Mouse (Mus musculus) kidney, embryonic 15.5 days (tissue): ENCODE measurements around the gene Actn3. TPM values are rescaled to one million over a fixed set of nuclear protein-coding genes. Genes with fewer than 3 reads are reported as not detected.
"Not testable (repeated sequence)": the region's sequence is repeated elsewhere in the genome, so short reads cannot be mapped to it uniquely, and the experiment has no call there.

Experiments
- ATAC-seq: fragments of 200-750 bp; cut with Nextera tagmentation; replicated peaks from 2 replicates; pipeline ENCODE4 v1.8.0; 2017; ENCODE audit warnings: moderate TSS enrichment; ENCODE audit not compliant: low FRiP score
- H3K27ac ChIP-seq: fragments of 300-500 bp; sonication (generic); 2 replicates; pipeline ENCODE4 v1.5.1; 2015; ENCODE audit warnings: mild to moderate bottlenecking, inconsistent platforms
- H3K27me3 ChIP-seq: fragments of 300-500 bp; sonication (generic); 2 replicates; pipeline ENCODE4 v1.6.1; 2015; ENCODE audit warnings: inconsistent platforms
- H3K36me3 ChIP-seq: fragments of 300-500 bp; sonication (generic); 2 replicates; pipeline ENCODE4 v1.6.1; 2015; ENCODE audit warnings: inconsistent platforms
- H3K4me1 ChIP-seq: fragments of 300-500 bp; sonication (generic); 2 replicates; pipeline ENCODE4 v1.6.1; 2015; ENCODE audit warnings: inconsistent platforms
- H3K4me2 ChIP-seq: fragments of 300-500 bp; sonication (generic); 2 replicates; pipeline ENCODE4 v1.6.1; 2015; ENCODE audit warnings: moderate library complexity, mild to moderate bottlenecking, inconsistent platforms
- H3K4me3 ChIP-seq: fragments of 300-500 bp; sonication (generic); replicated peaks from 2 replicates; pipeline ENCODE4 v1.5.1; 2015; ENCODE audit warnings: mild to moderate bottlenecking, inconsistent platforms
- H3K9ac ChIP-seq: fragments of 300-500 bp; sonication (generic); 2 replicates; pipeline ENCODE4 v1.6.1; 2015; ENCODE audit warnings: mild to moderate bottlenecking, inconsistent platforms
- H3K9me3 ChIP-seq: fragments of 300-500 bp; sonication (generic); replicated peaks from 2 replicates; pipeline ENCODE4 v1.6.1; 2016; ENCODE audit warnings: inconsistent platforms
- WGBS: fragments of 180-500 bp; shearing (Covaris S2); methylation state at CpG from one replicate; pipeline ENCODE4 v1.1.7; 2015; ENCODE audit warnings: mixed read lengths; 5-methylcytosine and 5-hydroxymethylcytosine counted together
- polyA plus RNA-seq: library from polyadenylated mRNA; unstranded; fragments of >200 nt; fragmentation: Nextera tagmentation; extraction: Ambion mirVana; gene quantifications from 2 replicates; pipeline ENCODE4 v1.2.1, GENCODE M21; 2015

Gene Actn3
- polyA plus RNA-seq, 1 experiment from 2014 or later = 12.0 TPM

DNA sequence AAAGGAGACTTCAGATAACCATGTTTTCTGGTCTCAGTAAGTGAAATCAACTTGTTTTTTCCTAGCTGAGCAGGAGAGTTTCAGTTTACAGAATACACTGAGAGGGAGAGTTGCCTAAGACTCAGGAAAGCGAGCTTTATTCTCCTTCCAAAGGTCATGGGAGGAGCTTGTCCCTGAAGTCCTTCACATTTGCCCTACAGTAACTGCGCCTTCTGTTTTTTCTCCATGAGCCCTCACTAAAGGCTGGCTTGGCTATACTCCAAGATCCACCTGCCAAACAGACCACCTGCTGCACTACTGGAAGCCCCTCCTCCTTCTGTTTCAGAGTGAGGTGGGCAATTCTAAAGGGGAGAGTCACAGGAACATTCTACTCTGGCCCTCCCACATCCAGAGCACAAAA, 41.6 kb downstream of the Actn3 start:
- Histone ChIP-seq H3K27ac (no peak overlapping the region), H3K27me3 (peaks cover 15% of the 10 kb centered on the region), H3K9ac (no peak overlapping the region), H3K4me2 (no peak overlapping the region), H3K4me3 (no peak overlapping the region), H3K4me1 (peaks cover 17% of the 10 kb centered on the region), H3K9me3 (no peaks in the 10 kb centered on the region), H3K36me3 (peaks cover 26% of the 10 kb centered on the region)
- ATAC-seq = no peak
- WGBS = 70% methylated on average over 2 of the region's 2 CpGs

DNA sequence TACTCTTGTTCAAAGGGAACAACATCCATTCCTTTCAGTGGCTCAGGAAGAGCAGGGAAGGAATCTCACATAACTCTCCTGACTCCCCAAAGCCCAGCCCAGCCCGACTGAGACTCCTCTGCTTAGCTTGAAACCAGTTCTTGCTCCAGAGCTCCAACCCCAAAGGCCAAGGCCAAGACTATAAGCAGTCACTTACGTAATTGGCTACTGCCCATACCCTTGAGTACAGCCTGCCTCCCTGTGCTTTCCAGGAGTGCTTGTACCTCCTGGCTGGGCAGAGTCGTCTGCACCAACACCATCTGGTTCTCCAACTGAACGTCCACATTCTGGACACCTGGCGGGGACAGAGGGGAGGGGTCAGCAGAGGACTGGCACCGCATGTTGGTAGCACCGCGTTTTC, 43.7 kb downstream of the Actn3 start:
- no peak overlapping the region for H3K9ac ChIP-seq
- H3K4me3 ChIP-seq = no peak overlapping the region
- H3K27ac ChIP-seq = no peak overlapping the region
- WGBS = 84% methylated on average over 8 of the region's 8 CpGs
- no peaks in the 10 kb centered on the region for H3K9me3 ChIP-seq
- peaks cover 31% of the 10 kb centered on the region for H3K36me3 ChIP-seq
- no peaks in the 10 kb centered on the region for H3K27me3 ChIP-seq
- H3K4me2 ChIP-seq = no peak overlapping the region
- ATAC-seq = no peak
- H3K4me1 ChIP-seq = peaks cover 11% of the 10 kb centered on the region

DNA sequence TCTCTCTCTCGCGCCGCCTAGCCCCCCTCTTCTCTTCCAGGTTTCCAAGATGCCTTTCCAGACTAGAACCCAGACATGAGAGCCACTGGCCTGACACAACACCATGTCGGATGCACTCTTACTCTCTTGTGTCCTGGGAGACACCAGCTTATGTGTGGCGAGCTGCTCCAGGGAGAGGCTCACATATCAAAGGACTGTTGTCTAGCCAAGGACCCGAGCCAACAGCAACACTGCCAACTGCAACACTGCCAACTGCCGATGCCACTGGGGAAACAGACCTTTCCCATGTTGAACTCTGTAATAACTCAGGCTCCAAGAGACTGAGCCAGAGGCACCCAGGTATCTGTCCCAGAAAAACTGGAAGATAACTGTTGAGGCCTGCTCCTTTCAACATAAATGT, 48.6 kb downstream of the Actn3 start:
- Histone ChIP-seq H3K4me1 (peaks cover 7% of the 10 kb centered on the region; the same call in 1 of the 2 replicates), H3K9me3 (no peaks in the 10 kb centered on the region), H3K36me3 (peaks cover 52% of the 10 kb centered on the region), H3K27ac (no peak overlapping the region), H3K27me3 (no peaks in the 10 kb centered on the region), H3K9ac (no peak overlapping the region), H3K4me3 (no peak overlapping the region), H3K4me2 (peak overlapping the region; percentile 22; the same call in 1 of the 2 replicates)
- WGBS = 48% methylated on average over 7 of the region's 7 CpGs
- ATAC-seq = no peak

DNA sequence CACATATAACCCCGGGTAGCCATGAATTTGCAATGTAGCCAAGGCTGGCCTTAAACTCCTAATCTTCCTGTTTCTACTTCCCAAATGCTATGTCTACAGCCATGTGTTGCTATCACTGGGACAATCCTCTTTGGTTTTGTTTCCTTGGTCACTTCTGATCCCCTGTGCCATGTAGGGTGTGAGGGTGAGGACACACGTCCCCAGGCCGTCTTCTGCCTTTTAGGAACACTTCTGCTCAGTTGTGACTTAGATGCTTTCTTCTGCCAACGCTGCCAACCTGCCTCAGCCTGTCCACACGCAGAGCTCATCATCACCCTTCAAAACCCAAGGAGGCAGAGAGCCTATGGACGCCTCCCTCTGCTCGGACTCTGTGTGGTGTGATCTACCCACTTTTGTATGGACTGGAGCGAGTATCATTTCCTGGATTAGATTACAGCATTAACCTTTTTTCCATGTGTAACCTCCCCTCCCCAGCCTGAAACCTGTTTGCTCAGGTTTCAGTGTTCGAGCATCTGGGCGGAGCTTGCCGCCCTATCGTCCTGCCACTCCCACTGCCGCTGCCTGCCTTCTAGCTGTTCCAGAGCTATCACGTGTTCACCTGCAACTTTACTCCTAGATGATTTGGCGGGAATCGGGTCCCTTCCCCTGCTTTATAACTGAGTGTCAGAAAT, 49.1 kb downstream of the Actn3 start:
- peak overlapping the region; percentile 22; the same call in 1 of the 2 replicates for H3K4me2 ChIP-seq
- no peak for ATAC-seq
- no peaks in the 10 kb centered on the region for H3K27me3 ChIP-seq
- no peak overlapping the region for H3K9ac ChIP-seq
- peaks cover 52% of the 10 kb centered on the region for H3K36me3 ChIP-seq
- no peak overlapping the region for H3K27ac ChIP-seq
- H3K4me3 ChIP-seq = 0 out of 2 replicates have a peak overlapping the region, but pooled peaks have one; percentile 10
- peaks cover 7% of the 10 kb centered on the region; the same call in 1 of the 2 replicates for H3K4me1 ChIP-seq
- WGBS = 47% methylated on average over 16 of the region's 16 CpGs
- H3K9me3 ChIP-seq = no peaks in the 10 kb centered on the region

DNA sequence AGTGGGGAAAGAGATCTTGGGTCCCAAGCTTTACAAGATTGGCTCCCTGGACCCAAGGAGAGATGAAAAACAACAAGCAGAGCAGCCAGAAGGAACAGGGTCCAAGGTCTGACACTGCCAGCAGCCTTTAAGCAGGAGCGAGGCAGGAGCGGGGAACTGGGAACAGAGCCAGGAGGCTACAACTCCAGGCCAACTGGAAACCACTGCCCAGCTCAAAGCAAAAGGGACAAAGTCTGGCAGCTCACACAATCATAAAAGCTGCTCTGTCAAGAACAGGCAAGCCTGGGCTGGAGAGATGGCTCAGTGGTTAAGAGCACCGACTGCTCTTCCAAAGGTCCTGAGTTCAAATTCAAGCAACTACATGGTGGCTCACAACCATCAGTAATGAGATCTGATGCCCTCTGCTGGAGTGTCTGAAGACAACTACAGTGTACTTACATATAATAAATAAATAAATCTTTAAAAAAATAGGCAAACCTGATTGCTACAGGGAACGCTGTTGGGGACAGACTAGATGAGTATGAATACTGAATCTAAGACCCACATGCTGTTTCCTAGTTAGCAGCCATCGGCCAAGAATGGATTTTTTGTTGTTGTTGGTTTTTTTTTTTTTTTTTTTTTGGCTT, 56.9 kb downstream of the Actn3 start:
- Histone ChIP-seq H3K4me3 (no peak overlapping the region), H3K9me3 (no peaks in the 10 kb centered on the region), H3K36me3 (peaks cover 17% of the 10 kb centered on the region), H3K4me1 (peaks cover 2% of the 10 kb centered on the region; the same call in 1 of the 2 replicates), H3K4me2 (no peak overlapping the region), H3K9ac (no peak overlapping the region), H3K27me3 (no peaks in the 10 kb centered on the region), H3K27ac (peak overlapping the region; percentile 37)
- WGBS = 70% methylated on average over 5 of the region's 5 CpGs
- peak; percentile 79 for ATAC-seq

DNA sequence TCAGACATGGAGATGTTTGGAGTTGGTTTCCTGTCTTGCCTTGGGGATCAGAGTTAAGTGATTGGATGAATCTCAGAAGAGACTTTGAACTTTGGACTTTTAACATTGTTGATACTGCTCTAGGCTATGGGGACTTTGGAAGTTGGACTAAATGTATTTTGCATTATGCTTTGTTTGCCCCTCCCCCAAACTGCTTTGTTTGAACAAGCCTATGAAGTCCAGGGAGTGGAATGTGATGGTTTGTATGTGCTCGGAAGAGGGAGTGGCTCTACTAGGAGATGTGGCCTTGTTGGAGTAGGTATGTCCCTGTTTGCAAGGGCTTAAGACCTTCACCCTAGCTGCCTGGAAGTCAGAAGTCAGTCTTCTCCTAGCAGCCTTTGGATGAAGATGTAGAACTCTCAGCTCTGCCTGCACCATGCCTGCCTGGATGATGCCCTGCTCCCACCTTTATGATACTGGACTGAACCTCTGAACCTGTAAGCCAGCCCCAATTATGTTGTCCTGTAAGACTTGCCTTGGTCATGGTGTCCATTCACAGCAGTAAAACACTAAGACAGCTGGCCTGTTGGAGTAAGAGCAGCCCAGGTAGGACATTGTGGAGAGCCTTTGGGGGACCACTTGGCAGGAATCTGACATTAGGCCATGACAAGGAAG, 60.4 kb downstream of the Actn3 start:
- WGBS = 55% methylated on average over 1 of the region's 1 CpGs
- peaks cover 4% of the 10 kb centered on the region; the same call in 1 of the 2 replicates for H3K4me1 ChIP-seq
- no peak for ATAC-seq

DNA sequence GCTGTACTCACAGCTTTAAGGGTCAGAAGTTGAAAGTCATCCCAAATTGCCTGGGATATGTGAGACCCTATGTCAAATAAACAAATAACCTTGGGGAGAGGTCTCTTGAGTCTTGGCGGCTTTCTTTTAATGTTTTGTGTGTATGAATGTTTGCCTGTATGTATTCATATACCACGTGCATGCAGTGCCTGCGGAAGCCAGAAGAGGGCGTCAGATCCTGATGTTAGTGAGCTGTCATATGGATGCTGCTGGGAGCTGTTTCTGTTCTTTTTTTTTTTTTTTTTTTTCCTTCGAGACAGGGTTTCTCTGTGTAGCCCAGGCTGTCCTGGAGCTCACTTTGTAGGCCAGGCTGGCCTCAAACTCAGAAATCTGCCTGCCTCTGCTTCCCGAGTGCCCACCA, 64.7 kb downstream of the Actn3 start:
- Histone ChIP-seq H3K9ac (no peak overlapping the region), H3K9me3 (no peaks in the 10 kb centered on the region), H3K4me3 (no peak overlapping the region), H3K27ac (no peak overlapping the region), H3K4me1 (peaks cover 22% of the 10 kb centered on the region), H3K36me3 (no peaks in the 10 kb centered on the region), H3K27me3 (no peaks in the 10 kb centered on the region), H3K4me2 (no peak overlapping the region)
- ATAC-seq = no peak
- 85% methylated on average over 6 of the region's 6 CpGs for WGBS

More for the DNA sequence above, 60.4 kb downstream of the Actn3 start:
- H3K9ac ChIP-seq = no peak overlapping the region
- no peak overlapping the region for H3K4me2 ChIP-seq
- no peaks in the 10 kb centered on the region for H3K27me3 ChIP-seq
- H3K9me3 ChIP-seq = no peaks in the 10 kb centered on the region
- no peaks in the 10 kb centered on the region for H3K36me3 ChIP-seq
- no peak overlapping the region for H3K4me3 ChIP-seq
- no peak overlapping the region for H3K27ac ChIP-seq

DNA sequence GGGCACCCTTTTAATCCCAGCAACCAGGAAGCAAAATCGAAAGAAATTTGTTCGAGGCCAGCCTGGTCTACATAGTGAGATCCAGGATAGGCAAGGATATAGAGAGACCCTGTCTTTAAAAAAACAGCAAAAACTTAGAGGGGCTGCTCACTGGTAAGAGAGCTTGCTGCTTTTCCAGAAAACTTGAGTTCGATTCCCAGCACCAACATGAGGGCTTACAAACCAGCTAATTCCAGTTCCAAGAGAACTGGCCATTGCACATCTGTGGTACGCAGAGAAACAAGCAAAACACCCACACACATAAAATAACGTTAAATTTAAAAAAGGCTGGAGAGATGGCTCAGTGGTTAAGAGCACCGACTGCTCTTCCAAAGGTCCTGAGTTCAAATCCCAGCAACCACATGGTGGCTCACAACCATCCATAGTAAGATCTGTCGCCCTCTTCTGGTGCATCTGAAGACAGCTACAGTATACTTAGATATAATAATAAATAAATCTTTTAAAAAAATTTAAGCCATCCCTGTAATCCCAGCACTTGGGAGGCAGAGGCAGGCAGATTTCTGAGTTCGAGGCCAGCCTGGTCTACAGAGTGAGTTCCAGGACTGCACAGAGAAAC, 65.3 kb downstream of the Actn3 start:
- not testable (repeated sequence) for ATAC-seq
- 76% methylated on average over 8 of the region's 8 CpGs for WGBS
- peak overlapping the region; percentile 67 for H3K4me3 ChIP-seq

DNA sequence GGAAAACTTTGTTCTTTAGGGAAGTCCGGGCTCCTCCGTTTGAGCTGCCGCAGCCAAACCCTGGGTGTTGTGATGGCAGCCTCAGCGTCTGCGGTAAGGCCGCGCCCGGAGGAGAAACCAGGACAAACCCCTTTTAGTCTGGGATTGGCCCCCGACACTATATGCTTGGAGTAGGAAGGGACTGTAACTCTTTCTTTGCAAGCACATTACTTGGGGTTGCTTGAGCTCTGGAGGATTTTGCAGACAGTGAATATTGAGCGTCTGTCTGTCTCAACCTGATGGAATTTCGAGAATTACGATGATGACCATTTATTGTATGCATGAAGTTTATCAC, 65.8 kb downstream of the Actn3 start:
- Histone ChIP-seq H3K9ac (peak overlapping the region; percentile 78), H3K4me2 (peak overlapping the region; percentile 80), H3K4me3 (peak overlapping the region; percentile 67), H3K36me3 (no peaks in the 10 kb centered on the region), H3K27me3 (no peaks in the 10 kb centered on the region), H3K9me3 (no peaks in the 10 kb centered on the region), H3K4me1 (peaks cover 27% of the 10 kb centered on the region), H3K27ac (peak overlapping the region; percentile 98)
- WGBS = 3% methylated on average over 12 of the region's 12 CpGs
- ATAC-seq = peak; percentile 45; the same call in 1 of the 2 replicates

More for the DNA sequence above, 65.3 kb downstream of the Actn3 start:
- Histone ChIP-seq H3K4me1 (peaks cover 27% of the 10 kb centered on the region), H3K27ac (peak overlapping the region; percentile 98), H3K4me2 (peak overlapping the region; percentile 80), H3K9ac (peak overlapping the region; percentile 78)
- not testable (repeated sequence) for H3K27me3 ChIP-seq, H3K9me3 ChIP-seq, H3K36me3 ChIP-seq

Other genes starting within 250 kb of the Actn3 start
- 2.0 and 3.4 TPM in 2 replicates for gene Gm960, start 179.2 kb downstream of the Actn3 start, polyA plus RNA-seq
- 2.7 and 2.9 TPM in 2 replicates for gene Sptbn2, start 166.7 kb downstream of the Actn3 start, polyA plus RNA-seq
- gene Rbm4b, start 121.4 kb downstream of the Actn3 start, polyA plus RNA-seq = 75.2 and 75.5 TPM in 2 replicates
- 66.1 and 67.6 TPM in 2 replicates for gene Rbm4, start 84.0 kb downstream of the Actn3 start, polyA plus RNA-seq
- gene Gm21992, start 66.3 kb downstream of the Actn3 start, polyA plus RNA-seq = 38.2 and 40.3 TPM in 2 replicates
- gene Rbm14, start 66.3 kb downstream of the Actn3 start, polyA plus RNA-seq = 97.3 and 103 TPM in 2 replicates
- gene Ccs, start 38.6 kb downstream of the Actn3 start, polyA plus RNA-seq = 59.3 and 64.5 TPM in 2 replicates
- not detected in 2 replicates for gene Ccdc87, start 38.5 kb downstream of the Actn3 start, polyA plus RNA-seq
- 48.2 and 58.1 TPM in 2 replicates for gene Ctsf, start 22.8 kb downstream of the Actn3 start, polyA plus RNA-seq
- gene Zdhhc24, start 759 bp upstream of the Actn3 start, polyA plus RNA-seq = 10.8 and 12.0 TPM in 2 replicates
- gene Bbs1, start 28.7 kb upstream of the Actn3 start, polyA plus RNA-seq = 5.2 and 6.7 TPM in 2 replicates
- 96.4 and 108 TPM in 2 replicates for gene Dpp3, start 50.4 kb upstream of the Actn3 start, polyA plus RNA-seq
- gene Peli3, start 65.2 kb upstream of the Actn3 start, polyA plus RNA-seq = 2.9 and 3.0 TPM in 2 replicates
- gene Mrpl11, start 84.2 kb upstream of the Actn3 start, polyA plus RNA-seq = 108 and 125 TPM in 2 replicates
- gene Npas4, start 112.4 kb upstream of the Actn3 start, polyA plus RNA-seq = 0.18 TPM in 1 of 2 replicates, not detected in the other
- 6.0 and 7.0 TPM in 2 replicates for gene Slc29a2, start 146.0 kb upstream of the Actn3 start, polyA plus RNA-seq
- gene B4gat1, start 160.9 kb upstream of the Actn3 start, polyA plus RNA-seq = 51.0 and 51.7 TPM in 2 replicates
- 2.1 and 2.3 TPM in 2 replicates for gene AC124502.3, start 161.0 kb upstream of the Actn3 start, polyA plus RNA-seq
- gene Brms1, start 163.4 kb upstream of the Actn3 start, polyA plus RNA-seq = 44.0 and 51.6 TPM in 2 replicates
- 3.0 and 4.2 TPM in 2 replicates for gene Rin1, start 172.6 kb upstream of the Actn3 start, polyA plus RNA-seq
- gene Cd248, start 190.2 kb upstream of the Actn3 start, polyA plus RNA-seq = 50.3 and 74.1 TPM in 2 replicates
- 1.3 and 1.8 TPM in 2 replicates for gene Tmem151a, start 207.6 kb upstream of the Actn3 start, polyA plus RNA-seq
- 99.8 and 101 TPM in 2 replicates for gene Yif1a, start 210.6 kb upstream of the Actn3 start, polyA plus RNA-seq
- gene Cnih2, start 220.6 kb upstream of the Actn3 start, polyA plus RNA-seq = 13.3 and 15.1 TPM in 2 replicates
- gene Rab1b, start 229.2 kb upstream of the Actn3 start, polyA plus RNA-seq = 268 and 290 TPM in 2 replicates
- 27.5 and 27.8 TPM in 2 replicates for gene Klc2, start 240.7 kb upstream of the Actn3 start, polyA plus RNA-seq